8 mouse cellular contexts compared by ENCODE assay signal in the genomic region with DNA sequence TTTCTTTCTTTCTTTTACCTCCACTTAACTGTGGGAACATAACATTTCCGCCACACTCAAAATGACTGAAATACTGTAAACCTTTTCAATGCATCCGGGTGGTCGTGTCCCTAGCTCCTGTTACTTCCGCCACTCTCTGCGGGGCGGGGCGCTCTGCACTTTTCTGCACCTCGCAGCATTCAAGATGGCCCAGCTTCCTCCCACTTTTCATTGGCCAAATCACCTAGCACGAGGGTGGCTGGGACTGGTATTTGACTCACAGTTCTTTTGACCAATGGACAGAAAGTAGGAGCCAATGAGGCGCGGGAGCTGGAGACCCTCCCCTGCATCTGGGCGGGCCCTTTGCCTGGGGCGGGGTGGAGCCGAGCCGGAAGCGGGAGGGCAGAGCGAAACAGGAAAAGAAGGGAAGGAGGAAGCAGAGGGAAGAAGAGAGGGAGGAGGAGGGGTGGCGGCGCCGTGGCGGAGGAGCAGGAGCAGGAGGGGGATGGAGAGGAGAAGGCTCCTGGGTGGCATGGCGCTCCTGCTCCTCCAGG. TPM values are rescaled to one million over a fixed set of nuclear protein-coding genes. Genes with fewer than 3 reads are reported as not detected.
DNase-seq lines count a peak whose midpoint lies in the region; ATAC-seq lines count a peak whose summit lies in the region.

Wbp1l (plus strand) TSS at position 365 of the 533 bp plus-strand sequence.

- ATAC-seq in erythroblast, adult 5-6 weeks (replicated peaks; ENCODE audit: low FRiP score, poor library complexity, severe bottlenecking): peak; percentile 97
- ATAC-seq in kidney, embryonic 15.5 days (replicated peaks; ENCODE audit: low FRiP score): peak; percentile 99
- peak; percentile 95 for ATAC-seq in monocyte, adult 5-6 weeks (replicated peaks; ENCODE audit: insufficient number of reproducible peaks, low FRiP score, low TSS enrichment, poor library complexity, severe bottlenecking)

- DNase-seq in B cell, adult 2 months: peak; percentile 97 to 98
- peak; percentile 100 for DNase-seq in brain, adult 2 months (ENCODE audit: low read depth, low spot score)
- peak; percentile 100 for DNase-seq in heart, embryonic 10.5 days (ENCODE audit: low spot score)
- DNase-seq in liver: peak; percentile 96
- DNase-seq in spleen, postnatal 4 days (ENCODE audit: low spot score in 2 of 2): peak; percentile 91 to 94

- peaks cover 30% of the 10 kb centered on the region for H3K36me3 ChIP-seq in heart, embryonic 10.5 days
- peaks cover 36% of the 10 kb centered on the region for H3K36me3 ChIP-seq in kidney, embryonic 15.5 days

- peak within 1 kb of the TSS; percentile 92 for H3K9ac ChIP-seq in kidney, embryonic 15.5 days

- no peaks in the 10 kb centered on the region for H3K9me3 ChIP-seq in heart, embryonic 10.5 days
- no peaks in the 10 kb centered on the region for H3K9me3 ChIP-seq in kidney, embryonic 15.5 days (replicated peaks)

- no peaks in the 10 kb centered on the region for H3K27me3 ChIP-seq in heart, embryonic 10.5 days (ENCODE audit: insufficient read depth, poor library complexity, severe bottlenecking)
- no peaks in the 10 kb centered on the region for H3K27me3 ChIP-seq in kidney, embryonic 15.5 days

- peak within 1 kb of the TSS; percentile 89 for H3K27ac ChIP-seq in heart, embryonic 10.5 days
- peak within 1 kb of the TSS; percentile 71 for H3K27ac ChIP-seq in kidney, embryonic 15.5 days

- peak within 1 kb of the TSS; percentile 94 for H3K4me3 ChIP-seq in heart, embryonic 10.5 days
- H3K4me3 ChIP-seq in kidney, embryonic 15.5 days (replicated peaks): peak within 1 kb of the TSS; percentile 95

- WGBS in heart, embryonic 10.5 days: under 1% methylated on average over 22 of the region's 22 CpGs
- under 1% methylated on average over 22 of the region's 22 CpGs for WGBS in kidney, embryonic 15.5 days

- H3K4me1 ChIP-seq in heart, embryonic 10.5 days: peaks cover 22% of the 10 kb centered on the region
- peaks cover 30% of the 10 kb centered on the region for H3K4me1 ChIP-seq in kidney, embryonic 15.5 days

- peak within 1 kb of the TSS; percentile 69 for H3K4me2 ChIP-seq in kidney, embryonic 15.5 days

RNA-seq across cellular contexts. Expression of gene Wbp1l, which starts in this region (rescaled TPM):
- 5.2 and 7.9 TPM in 2 replicates for total RNA-seq in erythroblast, adult 5-6 weeks (2015; ENCODE audit: low replicate concordance)
- 8.2 and 9.8 TPM in 2 replicates for total RNA-seq in erythroblast, adult 5-6 weeks (2017; ENCODE audit: low replicate concordance)
- polyA plus RNA-seq in heart, embryonic 10.5 days (2016; fragmentation: Nextera tagmentation; extraction: Ambion mirVana): 53.9 and 61.8 TPM in 2 replicates
- 46.4 and 51.3 TPM in 2 replicates for polyA plus RNA-seq in kidney, embryonic 15.5 days (2015; fragmentation: Nextera tagmentation; extraction: Ambion mirVana)
- 45.5 to 72.9 TPM (median 56.5 TPM) in 3 replicates for total RNA-seq in monocyte, adult 5-6 weeks (2017)

Comparison
In these comparisons a context has a peak if more than half of its experiments do, and no peak if none do; other contexts are left out.
1. Peak in every context shown above with its lines: DNase-seq, ATAC-seq, H3K4me3 ChIP-seq and H3K27ac ChIP-seq.